Mouse (Mus musculus) retina, embryonic 14.5 days (tissue): Measurements from ENCODE around the gene Card6.

Source experiments
- DNase-seq: peaks from one replicate; pipeline ENCODE4 v3.0.0-alpha.2; 2015; ENCODE audit warnings: low spot score

Gene Card6

GRCm38 (mm10) chr15:5086162-5086561 lies 22.2 kb downstream of the Card6 start:
- DNase-seq: peak; percentile 66

- no peak for DNase-seq
Observed at GRCm38 (mm10) chr15:5081235-5081634, 27.1 kb downstream of the Card6 start.

GRCm38 (mm10) chr15:5068801-5069518 lies 39.4 kb downstream of the Card6 start:
- peak; percentile 58 for DNase-seq

GRCm38 (mm10) chr15:5063635-5064034 lies 44.7 kb downstream of the Card6 start, which contains the start of gene C7:
Gene C7, minus strand, starts transcription at chr15:5063740.
- DNase-seq: no peak
